Mouse (Mus musculus): Measurements from ENCODE around the gene Sgip1. TPM values are rescaled to one million over a fixed set of nuclear protein-coding genes. Genes with fewer than 3 reads are reported as not detected.

Gene Sgip1
- total RNA-seq, 2 experiments from 2014 or later, result 280 to 316 TPM

GRCm38 (mm10) chr4:102828518-102828917 is 87.4 kb downstream of the Sgip1 start:
- intact Hi-C loops (cut with DNase I), result no loop called here
- DNase-seq (ENCODE audit: low spot score in 2 of 2), result no peak

GRCm38 (mm10) chr4:102833191-102833590 is 92.1 kb downstream of the Sgip1 start:
- intact Hi-C loops (cut with DNase I), result no loop called here
- DNase-seq (ENCODE audit: low spot score in 2 of 2), result no peak

DNA sequence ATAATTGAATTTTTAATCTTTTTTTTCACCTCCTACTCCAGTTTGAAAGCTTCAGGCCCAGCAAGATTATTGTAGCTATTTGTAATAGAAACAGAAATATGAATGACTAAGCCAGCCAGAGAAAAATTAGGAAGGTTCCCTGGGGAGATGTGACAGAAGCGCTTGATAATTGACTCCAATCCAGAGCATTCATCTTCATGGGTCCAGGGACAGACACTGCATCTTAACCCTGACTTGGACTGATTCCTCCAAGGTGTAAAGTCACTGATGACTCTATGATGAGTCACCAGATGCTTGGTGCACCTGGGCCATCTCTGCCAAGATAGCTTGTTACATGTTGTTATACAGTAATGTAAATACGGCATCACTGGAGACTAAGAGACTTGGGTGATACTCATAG is 92.6 kb downstream of the Sgip1 start:
- intact Hi-C loops (cut with DNase I), result no loop called here
- no peak for DNase-seq (ENCODE audit: low spot score in 2 of 2)

GRCm38 (mm10) chr4:102834710-102835109 is 93.6 kb downstream of the Sgip1 start:
- intact Hi-C loops (cut with DNase I), result no loop called here
- DNase-seq (ENCODE audit: low spot score in 2 of 2), result no peak

GRCm38 (mm10) chr4:102840062-102840798 is 99.1 kb downstream of the Sgip1 start:
- intact Hi-C loops (cut with DNase I), result no loop called here
- DNase-seq (ENCODE audit: low spot score in 2 of 2), result no peak

DNA sequence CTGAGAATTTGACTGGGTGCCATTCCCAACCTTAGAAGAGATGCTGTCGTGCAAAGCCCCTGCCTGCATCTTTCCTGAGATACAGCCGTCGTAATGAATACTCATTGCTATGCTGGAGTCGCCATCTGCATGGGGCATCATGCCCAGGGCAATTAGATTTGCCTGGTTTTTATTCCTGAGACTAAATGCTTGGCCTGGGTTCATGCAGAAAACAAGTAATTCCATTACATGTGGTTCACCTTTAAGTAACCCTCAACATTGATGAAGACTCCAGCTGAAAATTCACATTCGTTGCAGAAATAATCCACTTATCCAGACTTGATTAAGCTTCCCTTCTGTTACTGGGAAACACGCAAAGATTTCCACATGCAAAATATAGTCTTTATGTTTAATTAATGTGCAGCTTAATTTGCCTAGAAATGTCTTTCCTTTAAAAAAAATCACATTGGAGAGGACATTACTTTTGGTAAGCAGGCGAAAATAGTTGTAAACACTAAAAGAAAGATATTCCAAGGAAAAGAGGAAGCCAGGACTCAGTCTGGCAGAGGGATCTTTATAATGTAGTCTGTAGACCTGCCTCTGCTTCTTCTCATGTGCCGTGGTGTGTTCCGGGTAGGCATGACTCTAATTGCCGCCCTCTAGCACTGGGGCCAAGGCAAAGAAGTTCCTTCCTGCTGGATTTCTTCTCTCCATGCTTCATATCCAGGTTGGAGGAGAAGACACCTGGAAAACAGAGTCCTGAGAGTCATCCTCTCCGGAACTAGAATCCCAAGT is 100.0 kb downstream of the Sgip1 start:
- no peak for DNase-seq (ENCODE audit: low spot score in 2 of 2)
- intact Hi-C loops (cut with DNase I), result no loop called here

GRCm38 (mm10) chr4:102850498-102850897 is 109.4 kb downstream of the Sgip1 start:
- intact Hi-C loops (cut with DNase I), result no loop called here
- DNase-seq (ENCODE audit: low spot score in 2 of 2), result no peak

DNA sequence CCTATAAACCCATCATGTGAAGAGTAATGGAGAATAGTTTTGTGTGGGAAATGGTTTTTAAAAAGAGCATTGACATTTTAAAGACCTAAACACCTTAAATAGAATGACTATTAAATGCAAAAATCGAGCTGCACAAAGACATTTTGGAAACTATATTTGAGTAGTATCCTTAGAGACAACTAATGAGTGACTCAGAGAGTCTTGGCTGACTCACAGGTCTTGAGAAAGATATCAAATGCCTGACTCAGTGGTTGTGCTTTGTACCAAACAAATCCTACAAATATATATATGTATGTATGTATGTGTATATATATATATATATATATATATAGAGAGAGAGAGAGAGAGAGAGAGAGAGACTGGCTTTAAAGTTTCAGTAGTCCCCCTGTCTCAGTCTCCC is 110.1 kb downstream of the Sgip1 start:
- intact Hi-C loops (cut with DNase I), result no loop called here
- no peak for DNase-seq (ENCODE audit: low spot score in 2 of 2)

DNA sequence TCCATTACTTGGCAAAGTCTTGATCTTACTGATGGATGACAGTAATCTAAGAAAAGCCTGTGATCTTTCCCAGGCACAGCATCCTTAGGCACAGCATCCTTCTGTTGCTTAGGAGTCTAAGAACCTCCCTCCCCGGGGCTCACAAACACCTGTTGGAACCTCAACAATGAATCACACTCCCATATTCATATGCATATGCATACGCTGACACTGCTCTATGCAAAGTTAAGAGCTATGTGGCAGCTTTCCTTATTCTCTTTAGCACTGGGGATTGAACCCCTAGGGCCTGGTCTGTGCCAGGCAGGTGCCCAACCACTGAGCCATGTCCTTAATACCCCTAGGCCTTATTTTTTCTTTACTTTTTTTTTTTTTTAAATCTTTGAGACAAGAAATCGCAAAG is 111.2 kb downstream of the Sgip1 start:
- DNase-seq (ENCODE audit: low spot score in 2 of 2), result peak; percentile 20 to 32
- intact Hi-C loops (cut with DNase I), result no loop called here

GRCm38 (mm10) chr4:102852808-102853207 is 111.7 kb downstream of the Sgip1 start:
- DNase-seq (ENCODE audit: low spot score in 2 of 2), result no peak
- intact Hi-C loops (cut with DNase I), result no loop called here

GRCm38 (mm10) chr4:102853330-102854022 is 112.4 kb downstream of the Sgip1 start:
- DNase-seq (ENCODE audit: low spot score in 2 of 2), result no peak
- intact Hi-C loops (cut with DNase I), result no loop called here

GRCm38 (mm10) chr4:102854928-102855892 is 114.1 kb downstream of the Sgip1 start:
- intact Hi-C loops (cut with DNase I), result no loop called here
- DNase-seq (ENCODE audit: low spot score in 2 of 2), result peak in 1 of 2 experiments; percentile 29

GRCm38 (mm10) chr4:102856086-102856485 is 115.0 kb downstream of the Sgip1 start:
- DNase-seq (ENCODE audit: low spot score in 2 of 2), result peak; percentile 57 to 58
- intact Hi-C loops (cut with DNase I), result no loop called here

- intact Hi-C loops (cut with DNase I), result loop anchor here (2.0 kb wide), 1 partner anchor 99 kb away; no protein-coding TSS in a partner anchor
- DNase-seq (ENCODE audit: low spot score in 2 of 2), result no peak
Measured at GRCm38 (mm10) chr4:102859259-102860194, 118.4 kb downstream of the Sgip1 start.

GRCm38 (mm10) chr4:102862751-102863710 is 121.9 kb downstream of the Sgip1 start:
- intact Hi-C loops (cut with DNase I), result no loop called here
- no peak for DNase-seq (ENCODE audit: low spot score in 2 of 2)

DNA sequence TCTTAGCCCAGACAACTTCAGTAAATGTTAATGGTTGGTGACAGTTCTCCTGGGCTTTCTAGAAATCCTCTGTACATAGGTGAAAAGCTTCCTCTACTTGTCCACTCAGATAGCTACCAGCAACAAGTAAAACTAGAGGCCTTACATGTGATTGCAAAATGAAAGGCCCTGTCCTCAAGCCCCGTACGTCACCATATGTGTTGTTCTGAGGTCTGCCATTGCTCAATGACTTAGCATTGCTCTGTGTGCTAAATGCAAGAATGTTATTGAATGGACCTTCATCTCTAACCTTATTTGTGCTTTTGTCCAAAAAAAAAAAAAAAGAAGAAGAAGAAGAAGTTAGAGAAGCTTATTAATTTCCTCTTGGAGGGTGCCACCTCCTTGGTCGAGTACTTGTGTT is 125.4 kb downstream of the Sgip1 start:
- DNase-seq (ENCODE audit: low spot score in 2 of 2), result no peak
- intact Hi-C loops (cut with DNase I), result no loop called here

GRCm38 (mm10) chr4:102871274-102871673 is 130.2 kb downstream of the Sgip1 start:
- DNase-seq (ENCODE audit: low spot score in 2 of 2), result no peak
- intact Hi-C loops (cut with DNase I), result no loop called here

Measured in left cerebral cortex, postnatal 36 days (tissue).